Mouse (Mus musculus) limb, embryonic 15.5 days (tissue): Measurements from ENCODE around the gene Pcf11. TPM values are rescaled to one million over a fixed set of nuclear protein-coding genes. Genes with fewer than 3 reads are reported as not detected.

ENCODE experiments used
- ATAC-seq: fragments of 200-750 bp; cut with Nextera tagmentation; 2 replicates; pipeline ENCODE4 v1.8.0; 2017; ENCODE audit warnings: low read depth, moderate TSS enrichment; ENCODE audit not compliant: insufficient number of reproducible peaks, low FRiP score, low TSS enrichment
- H3K27ac ChIP-seq: fragments of 300-500 bp; sonication (generic); 2 replicates; pipeline ENCODE4 v1.5.1; 2015; ENCODE audit warnings: moderate library complexity, mild to moderate bottlenecking, inconsistent platforms
- H3K27me3 ChIP-seq: fragments of 300-500 bp; sonication (generic); 2 replicates; pipeline ENCODE4 v1.6.1; 2015; ENCODE audit warnings: inconsistent platforms
- H3K36me3 ChIP-seq: fragments of 300-500 bp; sonication (generic); 2 replicates; pipeline ENCODE4 v1.6.1; 2015; ENCODE audit warnings: inconsistent platforms
- H3K4me1 ChIP-seq: fragments of 300-500 bp; sonication (generic); 2 replicates; pipeline ENCODE4 v1.6.1; 2015; ENCODE audit warnings: inconsistent platforms
- H3K4me2 ChIP-seq: fragments of 300-500 bp; sonication (generic); 2 replicates; pipeline ENCODE4 v1.6.1; 2015; ENCODE audit warnings: mild to moderate bottlenecking, inconsistent platforms
- H3K4me3 ChIP-seq: fragments of 300-500 bp; sonication (generic); 2 replicates; pipeline ENCODE4 v1.5.1; 2015; ENCODE audit warnings: mild to moderate bottlenecking, inconsistent platforms
- H3K9ac ChIP-seq: fragments of 300-500 bp; sonication (generic); 2 replicates; pipeline ENCODE4 v1.6.1; 2015; ENCODE audit warnings: inconsistent platforms
- H3K9me3 ChIP-seq: fragments of 300-500 bp; sonication (generic); 2 replicates; pipeline ENCODE4 v1.6.1; 2016; ENCODE audit warnings: inconsistent platforms
- WGBS: fragments of 180-500 bp; shearing (Covaris S2); methylation state at CpG from one replicate; pipeline ENCODE4 v1.1.7; 2015; 5-methylcytosine and 5-hydroxymethylcytosine counted together
- polyA plus RNA-seq: library from polyadenylated mRNA; unstranded; fragments of >200 nt; fragmentation: Nextera tagmentation; extraction: Ambion mirVana; gene quantifications from 2 replicates; pipeline ENCODE4 v1.2.1, GENCODE M21; 2015

The Pcf11 gene
- polyA plus RNA-seq, 1 experiment from 2014 or later: 23.0 TPM

- Histone ChIP-seq H3K36me3 (no peaks in the 10 kb centered on the region), H3K27ac (no peak overlapping the region), H3K4me2 (no peak overlapping the region), H3K9me3 (no peaks in the 10 kb centered on the region), H3K27me3 (0 out of 2 replicates have a peak, but pooled peaks cover 4% of the 10 kb centered on the region), H3K4me3 (no peak overlapping the region), H3K9ac (no peak overlapping the region), H3K4me1 (no peaks in the 10 kb centered on the region)
- no peak for ATAC-seq
- 74% methylated on average over 4 of the region's 4 CpGs for WGBS
Observed at GRCm38 (mm10) chr7:92677346-92677745, 7.6 kb upstream of the Pcf11 start.

- Histone ChIP-seq H3K27ac (no peak overlapping the region), H3K9me3 (no peaks in the 10 kb centered on the region), H3K36me3 (no peaks in the 10 kb centered on the region), H3K27me3 (0 out of 2 replicates have a peak, but pooled peaks cover 4% of the 10 kb centered on the region), H3K4me3 (no peak overlapping the region), H3K9ac (no peak overlapping the region), H3K4me2 (no peak overlapping the region), H3K4me1 (peaks cover 5% of the 10 kb centered on the region)
- WGBS: 78% methylated on average over 3 of the region's 3 CpGs
- no peak for ATAC-seq
Observed at GRCm38 (mm10) chr7:92675131-92675530, 5.4 kb upstream of the Pcf11 start.

GRCm38 (mm10) chr7:92668791-92669506 is 785 bp downstream of the Pcf11 start:
- H3K4me2 ChIP-seq: peak overlapping the region; percentile 52
- H3K27me3 ChIP-seq: no peaks in the 10 kb centered on the region
- H3K36me3 ChIP-seq: no peaks in the 10 kb centered on the region
- peak overlapping the region; percentile 88 for H3K9ac ChIP-seq
- no peaks in the 10 kb centered on the region for H3K9me3 ChIP-seq
- peak overlapping the region; percentile 97 for H3K27ac ChIP-seq
- peak overlapping the region; percentile 91 for H3K4me3 ChIP-seq
- WGBS: under 1% methylated on average over 29 of the region's 29 CpGs
- H3K4me1 ChIP-seq: peaks cover 16% of the 10 kb centered on the region
- ATAC-seq: no peak

- Histone ChIP-seq H3K36me3 (peaks cover 7% of the 10 kb centered on the region), H3K27me3 (no peaks in the 10 kb centered on the region), H3K9ac (no peak overlapping the region), H3K9me3 (no peaks in the 10 kb centered on the region), H3K27ac (no peak overlapping the region), H3K4me3 (peak overlapping the region; percentile 91), H3K4me2 (peak overlapping the region; percentile 52; the same call in 1 of the 2 replicates), H3K4me1 (peaks cover 16% of the 10 kb centered on the region)
- 63% methylated on average over 7 of the region's 7 CpGs for WGBS
- no peak for ATAC-seq
Observed at GRCm38 (mm10) chr7:92666274-92666820, 3.4 kb downstream of the Pcf11 start.

GRCm38 (mm10) chr7:92658050-92658449 is 11.7 kb downstream of the Pcf11 start:
- no peak for ATAC-seq
- WGBS: 98% methylated on average over 5 of the region's 5 CpGs

GRCm38 (mm10) chr7:92656386-92656785 is 13.3 kb downstream of the Pcf11 start:
- no peak for ATAC-seq
- no peak overlapping the region for H3K27ac ChIP-seq
- H3K4me3 ChIP-seq: no peak overlapping the region
- WGBS: 92% methylated on average over 2 of the region's 2 CpGs
- no peak overlapping the region for H3K4me2 ChIP-seq
- H3K4me1 ChIP-seq: no peaks in the 10 kb centered on the region
- H3K9me3 ChIP-seq: no peaks in the 10 kb centered on the region
- no peaks in the 10 kb centered on the region for H3K27me3 ChIP-seq
- H3K9ac ChIP-seq: no peak overlapping the region
- peaks cover 57% of the 10 kb centered on the region for H3K36me3 ChIP-seq

More at GRCm38 (mm10) chr7:92658050-92658449, 11.7 kb downstream of the Pcf11 start:
- H3K27ac ChIP-seq: no peak overlapping the region
- no peak overlapping the region for H3K4me3 ChIP-seq
- H3K36me3 ChIP-seq: peaks cover 64% of the 10 kb centered on the region
- H3K4me2 ChIP-seq: no peak overlapping the region
- no peaks in the 10 kb centered on the region for H3K4me1 ChIP-seq
- no peaks in the 10 kb centered on the region for H3K27me3 ChIP-seq
- no peak overlapping the region for H3K9ac ChIP-seq
- no peaks in the 10 kb centered on the region for H3K9me3 ChIP-seq

- Histone ChIP-seq H3K9me3 (no peaks in the 10 kb centered on the region), H3K4me2 (no peak overlapping the region), H3K4me3 (no peak overlapping the region), H3K36me3 (peaks cover 36% of the 10 kb centered on the region), H3K27ac (no peak overlapping the region), H3K9ac (no peak overlapping the region), H3K4me1 (no peaks in the 10 kb centered on the region), H3K27me3 (no peaks in the 10 kb centered on the region)
- 89% methylated on average over 1 of the region's 1 CpGs for WGBS
- no peak for ATAC-seq
Observed at GRCm38 (mm10) chr7:92653329-92653728, 16.4 kb downstream of the Pcf11 start.

GRCm38 (mm10) chr7:92647790-92648189 is 21.9 kb downstream of the Pcf11 start:
- no peak for ATAC-seq
- Histone ChIP-seq H3K4me3 (no peak overlapping the region), H3K9ac (no peak overlapping the region), H3K27me3 (no peaks in the 10 kb centered on the region), H3K36me3 (peaks cover 26% of the 10 kb centered on the region), H3K9me3 (no peaks in the 10 kb centered on the region), H3K4me2 (no peak overlapping the region), H3K27ac (no peak overlapping the region), H3K4me1 (no peaks in the 10 kb centered on the region)
- 81% methylated on average over 7 of the region's 7 CpGs for WGBS

- Histone ChIP-seq H3K4me1 (peaks cover 5% of the 10 kb centered on the region; the same call in 1 of the 2 replicates), H3K27ac (no peak overlapping the region), H3K9me3 (no peaks in the 10 kb centered on the region), H3K36me3 (peaks cover 28% of the 10 kb centered on the region), H3K27me3 (no peaks in the 10 kb centered on the region), H3K9ac (no peak overlapping the region), H3K4me3 (no peak overlapping the region), H3K4me2 (no peak overlapping the region)
- ATAC-seq: no peak
Observed at GRCm38 (mm10) chr7:92642358-92642757, 27.4 kb downstream of the Pcf11 start.

- H3K9ac ChIP-seq: no peak overlapping the region
- no peaks in the 10 kb centered on the region for H3K9me3 ChIP-seq
- no peak overlapping the region for H3K27ac ChIP-seq
- H3K4me3 ChIP-seq: peak overlapping the region; percentile 71
- peaks cover 12% of the 10 kb centered on the region for H3K4me1 ChIP-seq
- peak overlapping the region; percentile 69; the same call in 1 of the 2 replicates for H3K4me2 ChIP-seq
- peaks cover 11% of the 10 kb centered on the region; the same call in 1 of the 2 replicates for H3K36me3 ChIP-seq
- H3K27me3 ChIP-seq: no peaks in the 10 kb centered on the region
- ATAC-seq: no peak
- 88% methylated on average over 5 of the region's 5 CpGs for WGBS
Observed at GRCm38 (mm10) chr7:92638050-92638449, 31.7 kb downstream of the Pcf11 start.

- H3K4me3 ChIP-seq: peak within 1 kb of the TSS; percentile 71
- H3K4me2 ChIP-seq: peak within 1 kb of the TSS; percentile 95
- peak within 1 kb of the TSS; percentile 84 for H3K27ac ChIP-seq
- peak; percentile 94 for ATAC-seq
- H3K4me1 ChIP-seq: peaks cover 12% of the 10 kb centered on the region
- under 1% methylated on average over 44 of the region's 44 CpGs for WGBS
- no peaks in the 10 kb centered on the region for H3K27me3 ChIP-seq
- no peaks in the 10 kb centered on the region for H3K9me3 ChIP-seq
- peaks cover 8% of the 10 kb centered on the region; the same call in 1 of the 2 replicates for H3K36me3 ChIP-seq
- H3K9ac ChIP-seq: peak within 1 kb of the TSS; percentile 73
Observed at GRCm38 (mm10) chr7:92637021-92637625, 32.6 kb downstream of the Pcf11 start, which contains the start of gene Ankrd42. TSS of gene Ankrd42 (minus strand) at chr7:92637142.
